ENCODE assay signal across 13 mouse cellular contexts in genomic region chr2:10757202-10757840, GRCm38 (mm10).
DNase-seq lines count a peak whose midpoint lies in the region; ATAC-seq and TF ChIP-seq lines count a peak whose summit lies in the region.
"Had no signal": no experiment of that assay in that cellular context is flagged by ENCODE, and none has a peak within 500 bp of the region (broad histone marks: within the 10 kb centered on the region; RNA-seq: fewer than 3 reads in every experiment).

No protein-coding gene starts in this region.

- peak; percentile 10 for DNase-seq in kidney, postnatal 0 days (ENCODE audit: low spot score)
- no peak for DNase-seq in kidney, postnatal 25 days
- DNase-seq in hindbrain, postnatal 0 days (ENCODE audit: low spot score): peak; percentile 31
- DNase-seq in cerebellum, adult 9-10 months: no peak
- no peak for DNase-seq in left cerebral cortex, adult 18-20 months (ENCODE audit: low spot score in 2 of 2)
- DNase-seq: adrenal gland, postnatal 14 days; cerebellum, postnatal 14 days; liver, embryonic 13.5 days had no signal

- no peaks in the 10 kb centered on the region for H3K9me3 ChIP-seq in kidney, postnatal 0 days (replicated peaks; ENCODE audit: low read length)
- no peaks in the 10 kb centered on the region for H3K9me3 ChIP-seq in forebrain, embryonic 15.5 days
- H3K9me3 ChIP-seq in hindbrain, postnatal 0 days (ENCODE audit: low read length): no peaks in the 10 kb centered on the region
- H3K9me3 ChIP-seq in neural tube, embryonic 15.5 days (replicated peaks): no peaks in the 10 kb centered on the region
- H3K9me3 ChIP-seq: heart, embryonic 15.5 days; liver, embryonic 13.5 days had no signal

- no peak overlapping the region for H3K4me2 ChIP-seq in kidney, postnatal 0 days (ENCODE audit: low read length)
- no peak overlapping the region for H3K4me2 ChIP-seq in forebrain, embryonic 15.5 days (replicated peaks)
- H3K4me2 ChIP-seq in hindbrain, postnatal 0 days (ENCODE audit: low read depth, low read length): no peak overlapping the region
- H3K4me2 ChIP-seq in neural tube, embryonic 15.5 days: no peak overlapping the region
- H3K4me2 ChIP-seq: heart, embryonic 15.5 days; liver, embryonic 13.5 days had no signal

- H3K4me3 ChIP-seq in kidney, postnatal 0 days (replicated peaks; ENCODE audit: low read depth, low read length): no peak overlapping the region
- H3K4me3 ChIP-seq in forebrain, embryonic 15.5 days: no peak overlapping the region
- H3K4me3 ChIP-seq in hindbrain, postnatal 0 days (ENCODE audit: low read length): no peak overlapping the region
- H3K4me3 ChIP-seq in neural tube, embryonic 15.5 days (replicated peaks): no peak overlapping the region
- H3K4me3 ChIP-seq: heart, embryonic 15.5 days; liver, embryonic 13.5 days had no signal

- no peak overlapping the region for H3K9ac ChIP-seq in kidney, postnatal 0 days (ENCODE audit: low read depth, low read length)
- no peak overlapping the region for H3K9ac ChIP-seq in forebrain, embryonic 15.5 days (replicated peaks)
- no peak overlapping the region for H3K9ac ChIP-seq in hindbrain, postnatal 0 days (replicated peaks; ENCODE audit: low read length)
- H3K9ac ChIP-seq in neural tube, embryonic 15.5 days (replicated peaks): no peak overlapping the region
- H3K9ac ChIP-seq: heart, embryonic 15.5 days; liver, embryonic 13.5 days had no signal

- 34% methylated on average over 8 of the region's 8 CpGs for WGBS in kidney, postnatal 0 days
- WGBS in forebrain, embryonic 15.5 days: 29% methylated on average over 8 of the region's 8 CpGs
- WGBS in hindbrain, postnatal 0 days: 24% methylated on average over 8 of the region's 8 CpGs
- WGBS in neural tube, embryonic 15.5 days: 25% methylated on average over 8 of the region's 8 CpGs

- no peak for ATAC-seq in kidney, postnatal 0 days (replicated peaks; ENCODE audit: low FRiP score, low read depth)
- ATAC-seq in forebrain, embryonic 15.5 days (replicated peaks): peak; percentile 57; the same call in 1 of the 2 replicates
- ATAC-seq in hindbrain, postnatal 0 days: no peak
- peak; percentile 65 for ATAC-seq in neural tube, embryonic 15.5 days (ENCODE audit: low FRiP score)
- ATAC-seq: CD4-positive, CD25-positive, alpha-beta regulatory T cell, adult 4 months; inflammation-experienced regulatory T-cells, adult 6 months had no signal

- H3K27ac ChIP-seq in kidney, postnatal 0 days: no peak overlapping the region
- H3K27ac ChIP-seq in forebrain, embryonic 15.5 days (replicated peaks): no peak overlapping the region
- H3K27ac ChIP-seq in hindbrain, postnatal 0 days: no peak overlapping the region
- no peak overlapping the region for H3K27ac ChIP-seq in neural tube, embryonic 15.5 days (replicated peaks)
- H3K27ac ChIP-seq: heart, embryonic 15.5 days; liver, embryonic 13.5 days had no signal

- no peaks in the 10 kb centered on the region for H3K4me1 ChIP-seq in kidney, postnatal 0 days (replicated peaks; ENCODE audit: insufficient read depth, low read length)
- peaks cover 8% of the 10 kb centered on the region for H3K4me1 ChIP-seq in forebrain, embryonic 15.5 days
- no peaks in the 10 kb centered on the region for H3K4me1 ChIP-seq in hindbrain, postnatal 0 days (ENCODE audit: insufficient read depth, low read length)
- H3K4me1 ChIP-seq in neural tube, embryonic 15.5 days: peaks cover 7% of the 10 kb centered on the region
- H3K4me1 ChIP-seq: heart, embryonic 15.5 days; liver, embryonic 13.5 days had no signal

- H3K27me3 ChIP-seq in kidney, postnatal 0 days (ENCODE audit: insufficient read depth, low read length): no peaks in the 10 kb centered on the region
- H3K27me3 ChIP-seq in forebrain, embryonic 15.5 days: no peaks in the 10 kb centered on the region
- H3K27me3 ChIP-seq in hindbrain, postnatal 0 days (ENCODE audit: insufficient read depth, low read length): no peaks in the 10 kb centered on the region
- H3K27me3 ChIP-seq in neural tube, embryonic 15.5 days (replicated peaks): 0 out of 2 replicates have a peak, but pooled peaks cover 7% of the 10 kb centered on the region
- H3K27me3 ChIP-seq: heart, embryonic 15.5 days; liver, embryonic 13.5 days had no signal

- no peak for TF ChIP-seq CTCF in kidney, postnatal 0 days (IDR thresholded peaks at IDR 0.05; ENCODE audit: low read depth)
- TF ChIP-seq CTCF in hindbrain, postnatal 0 days (IDR thresholded peaks at IDR 0.05; ENCODE audit: low read depth): no peak

- no peaks in the 10 kb centered on the region for H3K36me3 ChIP-seq in kidney, postnatal 0 days (ENCODE audit: insufficient read depth, low read length)
- no peaks in the 10 kb centered on the region for H3K36me3 ChIP-seq in forebrain, embryonic 15.5 days
- H3K36me3 ChIP-seq in hindbrain, postnatal 0 days (ENCODE audit: insufficient read depth, low read length): no peaks in the 10 kb centered on the region
- H3K36me3 ChIP-seq in neural tube, embryonic 15.5 days: no peaks in the 10 kb centered on the region
- H3K36me3 ChIP-seq: heart, embryonic 15.5 days; liver, embryonic 13.5 days had no signal

Comparison
In these comparisons a context has a peak if more than half of its experiments do, and no peak if none do; other contexts are left out.
1. DNase-seq: peak in kidney, postnatal 0 days (single experiment) and hindbrain, postnatal 0 days (single experiment); none in kidney, postnatal 25 days (0 of 2), cerebellum, adult 9-10 months (single experiment) and left cerebral cortex, adult 18-20 months (0 of 2).
2. ATAC-seq: peak in forebrain, embryonic 15.5 days (single experiment) and neural tube, embryonic 15.5 days (single experiment); none in kidney, postnatal 0 days (single experiment) and hindbrain, postnatal 0 days (single experiment).